Mouse (Mus musculus) lung, postnatal 0 days (tissue): ENCODE results near the gene Rora. TPM values are rescaled to one million over a fixed set of nuclear protein-coding genes. Genes with fewer than 3 reads are reported as not detected.

Source experiments
- ATAC-seq: fragments of 200-750 bp; cut with Nextera tagmentation; 2 replicates; pipeline ENCODE4 v1.8.0; 2017; ENCODE audit warnings: moderate library complexity
- DNase-seq: peaks from one replicate; pipeline ENCODE4 v3.0.0-alpha.2; 2016; ENCODE audit warnings: low spot score
- H3K27ac ChIP-seq: fragments of 300-500 bp; sonication (generic); 2 replicates; pipeline ENCODE4 v1.5.1; 2014; ENCODE audit warnings: antibody characterized with exemption, mild to moderate bottlenecking, low read length, mixed read lengths
- H3K27me3 ChIP-seq: fragments of 300-500 bp; sonication (generic); replicated peaks from 2 replicates; pipeline ENCODE4 v1.6.1; 2014; ENCODE audit warnings: low read length, mixed read lengths; ENCODE audit not compliant: insufficient read depth
- H3K36me3 ChIP-seq: fragments of 300-500 bp; sonication (generic); 2 replicates; pipeline ENCODE4 v1.6.1; 2014; ENCODE audit warnings: low read length, mixed read lengths; ENCODE audit not compliant: insufficient read depth
- H3K4me1 ChIP-seq: fragments of 300-500 bp; sonication (generic); 2 replicates; pipeline ENCODE4 v1.6.1; 2014; ENCODE audit warnings: antibody characterized with exemption, low read depth, low read length, mixed read lengths; ENCODE audit not compliant: insufficient read depth
- H3K4me2 ChIP-seq: fragments of 300-500 bp; sonication (generic); replicated peaks from 2 replicates; pipeline ENCODE4 v1.6.1; 2014; ENCODE audit warnings: low read depth, mild to moderate bottlenecking, low read length, moderate library complexity, mixed read lengths
- H3K4me3 ChIP-seq: fragments of 300-500 bp; sonication (generic); 2 replicates; pipeline ENCODE4 v1.5.1; 2014; ENCODE audit warnings: low read depth, low read length
- H3K9ac ChIP-seq: fragments of 300-500 bp; sonication (generic); replicated peaks from 2 replicates; pipeline ENCODE4 v1.6.1; 2014; ENCODE audit warnings: low read depth, mild to moderate bottlenecking
- H3K9me3 ChIP-seq: fragments of 300-500 bp; sonication (generic); 2 replicates; pipeline ENCODE4 v1.6.1; 2016; ENCODE audit warnings: low read length, mixed read lengths
- CTCF ChIP-seq: IDR thresholded peaks from 2 replicates; pipeline ENCODE4 v1.5.1; 2016; ENCODE audit warnings: antibody characterized with exemption, mild to moderate bottlenecking
- EP300 ChIP-seq: IDR thresholded peaks from 2 replicates; pipeline ENCODE4 v1.6.1; 2016; ENCODE audit warnings: antibody characterized with exemption, mild to moderate bottlenecking, control low read depth
- WGBS: fragments of 180-500 bp; shearing (Covaris S2); extraction: QIAGEN DNeasy Blood & Tissue Kit; methylation state at CpG from one replicate; pipeline ENCODE4 v1.1.7; 2014; 5-methylcytosine and 5-hydroxymethylcytosine counted together
- polyA plus RNA-seq: library from polyadenylated mRNA; unstranded; fragments of >200 nt; fragmentation: Nextera tagmentation; extraction: Ambion mirVana; gene quantifications from 2 replicates; pipeline ENCODE4 v1.2.1, GENCODE M21; 2015

Gene Rora
- polyA plus RNA-seq, 1 experiment from 2014 or later = 18.8 TPM

GRCm38 (mm10) chr9:69293688-69294074 is 640.1 kb downstream of the Rora start:
- H3K4me1 ChIP-seq = peaks cover 18% of the 10 kb centered on the region; the same call in 1 of the 2 replicates
- TF ChIP-seq EP300 (no peak), CTCF (no peak)
- H3K4me3 ChIP-seq = no peak overlapping the region
- no peaks in the 10 kb centered on the region for H3K36me3 ChIP-seq
- WGBS = 74% methylated on average over 8 of the region's 8 CpGs
- H3K9me3 ChIP-seq = no peaks in the 10 kb centered on the region
- H3K27me3 ChIP-seq = peaks cover 6% of the 10 kb centered on the region; the same call in 1 of the 2 replicates
- no peak overlapping the region for H3K4me2 ChIP-seq
- no peak overlapping the region for H3K9ac ChIP-seq
- H3K27ac ChIP-seq = no peak overlapping the region
- ATAC-seq (no peak), DNase-seq (no peak)

- H3K27me3 ChIP-seq = peaks cover 6% of the 10 kb centered on the region; the same call in 1 of the 2 replicates
- H3K4me2 ChIP-seq = no peak overlapping the region
- TF ChIP-seq EP300 = no peak
- TF ChIP-seq CTCF = no peak
- WGBS = 81% methylated on average over 5 of the region's 5 CpGs
- H3K27ac ChIP-seq = no peak overlapping the region
- H3K36me3 ChIP-seq = no peaks in the 10 kb centered on the region
- no peak for DNase-seq
- peaks cover 17% of the 10 kb centered on the region; the same call in 1 of the 2 replicates for H3K4me1 ChIP-seq
- no peak overlapping the region for H3K9ac ChIP-seq
- H3K9me3 ChIP-seq = no peaks in the 10 kb centered on the region
- ATAC-seq = no peak
- H3K4me3 ChIP-seq = no peak overlapping the region
Measured at GRCm38 (mm10) chr9:69294426-69294825, 640.8 kb downstream of the Rora start.

- no peak for DNase-seq
- no peak overlapping the region for H3K27ac ChIP-seq
- H3K4me3 ChIP-seq = no peak overlapping the region
- no peaks in the 10 kb centered on the region for H3K36me3 ChIP-seq
- H3K9me3 ChIP-seq = no peaks in the 10 kb centered on the region
- peaks cover 17% of the 10 kb centered on the region; the same call in 1 of the 2 replicates for H3K4me1 ChIP-seq
- TF ChIP-seq EP300 (no peak), CTCF (no peak)
- no peak overlapping the region for H3K4me2 ChIP-seq
- H3K27me3 ChIP-seq = peaks cover 6% of the 10 kb centered on the region; the same call in 1 of the 2 replicates
- 89% methylated on average over 14 of the region's 14 CpGs for WGBS
- ATAC-seq = no peak
- H3K9ac ChIP-seq = no peak overlapping the region
Measured at GRCm38 (mm10) chr9:69294856-69295255, 641.3 kb downstream of the Rora start.

GRCm38 (mm10) chr9:69295826-69296225 is 642.2 kb downstream of the Rora start:
- no peak for ATAC-seq
- Histone ChIP-seq H3K27me3 (peaks cover 6% of the 10 kb centered on the region; the same call in 1 of the 2 replicates), H3K4me2 (no peak overlapping the region), H3K4me1 (peaks cover 14% of the 10 kb centered on the region; the same call in 1 of the 2 replicates), H3K9ac (no peak overlapping the region), H3K27ac (no peak overlapping the region), H3K4me3 (no peak overlapping the region), H3K36me3 (no peaks in the 10 kb centered on the region), H3K9me3 (no peaks in the 10 kb centered on the region)
- no peak for DNase-seq
- 80% methylated on average over 3 of the region's 3 CpGs for WGBS
- TF ChIP-seq EP300 = no peak
- no peak for TF ChIP-seq CTCF

- DNase-seq = peak; percentile 83
- no peak overlapping the region for H3K4me3 ChIP-seq
Measured at GRCm38 (mm10) chr9:69296418-69296817, 642.8 kb downstream of the Rora start.

GRCm38 (mm10) chr9:69297766-69298375 is 644.3 kb downstream of the Rora start:
- no peak for ATAC-seq
- no peak overlapping the region for H3K27ac ChIP-seq
- no peaks in the 10 kb centered on the region for H3K9me3 ChIP-seq
- no peak overlapping the region for H3K4me3 ChIP-seq
- no peak overlapping the region for H3K9ac ChIP-seq
- 0 out of 2 replicates have a peak, but pooled peaks cover 5% of the 10 kb centered on the region for H3K27me3 ChIP-seq
- TF ChIP-seq EP300 = no peak
- no peak for TF ChIP-seq CTCF
- H3K4me1 ChIP-seq = peaks cover 9% of the 10 kb centered on the region; the same call in 1 of the 2 replicates
- H3K4me2 ChIP-seq = no peak overlapping the region
- WGBS = 74% methylated on average over 7 of the region's 7 CpGs
- DNase-seq = no peak
- no peaks in the 10 kb centered on the region for H3K36me3 ChIP-seq

More at GRCm38 (mm10) chr9:69296418-69296817, 642.8 kb downstream of the Rora start:
- Histone ChIP-seq H3K9me3 (no peaks in the 10 kb centered on the region), H3K4me2 (no peak overlapping the region), H3K27ac (no peak overlapping the region), H3K4me1 (peaks cover 8% of the 10 kb centered on the region; the same call in 1 of the 2 replicates), H3K36me3 (no peaks in the 10 kb centered on the region), H3K9ac (no peak overlapping the region), H3K27me3 (peaks cover 6% of the 10 kb centered on the region; the same call in 1 of the 2 replicates)
- WGBS = 7% methylated on average over 2 of the region's 2 CpGs
- TF ChIP-seq EP300 (no peak), CTCF (peak; percentile 88)
- ATAC-seq = peak; percentile 30; the same call in 1 of the 2 replicates
